Mouse (Mus musculus): ENCODE results near the gene Gm49380. TPM values are rescaled to one million over a fixed set of nuclear protein-coding genes. Genes with fewer than 3 reads are reported as not detected.

The Gm49380 gene
- polyA plus RNA-seq, 1 experiment: 0.10 TPM

DNA sequence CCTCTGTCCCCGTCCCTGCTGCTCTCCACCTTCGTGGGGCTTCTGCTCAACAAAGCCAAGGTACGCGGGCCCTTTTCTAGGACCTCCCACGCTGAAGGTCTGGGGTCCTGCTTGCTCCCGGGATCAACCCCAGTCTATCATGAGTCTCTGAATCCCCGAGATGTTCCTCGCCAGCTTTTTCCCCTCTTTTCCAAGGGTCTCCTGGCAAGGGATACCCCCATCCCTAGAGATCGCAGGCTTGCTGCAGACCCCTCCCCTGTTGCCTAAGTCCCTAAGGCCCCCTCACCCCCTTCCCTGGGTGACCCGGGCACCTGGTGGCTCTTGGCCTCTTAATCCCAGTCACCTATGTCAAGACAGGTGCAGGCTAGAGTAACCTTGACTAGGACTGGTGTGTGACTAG lies 28.0 kb downstream of the Gm49380 start:
- H3K4me1 ChIP-seq (ENCODE audit: control insufficient read depth, insufficient read depth, low read length): peaks cover 15% of the 10 kb centered on the region
- H3K4me3 ChIP-seq (ENCODE audit: insufficient read depth, low read length): peak overlapping the region; percentile 53
- TF ChIP-seq POLR2A (IDR thresholded peaks at IDR 0.05; ENCODE audit: extremely low read depth, insufficient read depth, low read length) (no peak), CTCF (IDR thresholded peaks at IDR 0.05; ENCODE audit: extremely low read depth, insufficient read depth, low read length) (no peak)
- H3K27ac ChIP-seq (ENCODE audit: insufficient read depth, low read length): peak overlapping the region; percentile 87

DNA sequence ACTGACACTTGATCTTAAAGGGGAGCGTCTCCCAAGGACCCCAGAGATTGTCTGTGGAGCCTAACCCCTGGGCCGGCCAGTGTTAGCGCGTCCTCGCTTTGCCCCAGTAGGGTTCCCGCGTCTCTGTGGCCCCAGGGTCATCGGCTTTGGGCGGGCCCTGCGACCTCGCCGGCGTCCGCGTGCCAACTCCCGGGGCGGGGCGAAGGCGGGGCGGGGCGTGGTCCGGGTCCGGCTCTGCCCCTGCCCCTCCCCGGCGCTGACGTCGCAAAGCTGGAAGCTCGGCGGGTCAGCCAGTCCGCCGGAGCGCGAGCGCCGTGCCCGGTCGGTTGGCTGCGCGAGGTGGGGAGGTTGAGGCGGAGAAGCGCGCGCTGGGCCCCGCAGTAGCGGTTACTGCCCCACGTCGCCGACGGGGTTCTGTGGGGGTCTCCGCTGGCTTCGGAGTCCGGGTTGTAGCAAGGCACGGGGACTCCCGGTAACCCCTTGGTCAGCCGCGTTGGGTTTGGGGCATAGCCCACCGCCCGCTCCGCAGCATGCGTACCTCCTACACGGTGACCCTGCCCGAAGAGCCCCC lies 28.6 kb downstream of the Gm49380 start:
- H3K4me1 ChIP-seq (ENCODE audit: control insufficient read depth, insufficient read depth, low read length): peaks cover 18% of the 10 kb centered on the region
- H3K4me3 ChIP-seq (ENCODE audit: insufficient read depth, low read length): peak overlapping the region; percentile 53
- TF ChIP-seq POLR2A (IDR thresholded peaks at IDR 0.05; ENCODE audit: extremely low read depth, insufficient read depth, low read length) (peak; percentile 77), CTCF (IDR thresholded peaks at IDR 0.05; ENCODE audit: extremely low read depth, insufficient read depth, low read length) (no peak)
- H3K27ac ChIP-seq (ENCODE audit: insufficient read depth, low read length): peak overlapping the region; percentile 87

DNA sequence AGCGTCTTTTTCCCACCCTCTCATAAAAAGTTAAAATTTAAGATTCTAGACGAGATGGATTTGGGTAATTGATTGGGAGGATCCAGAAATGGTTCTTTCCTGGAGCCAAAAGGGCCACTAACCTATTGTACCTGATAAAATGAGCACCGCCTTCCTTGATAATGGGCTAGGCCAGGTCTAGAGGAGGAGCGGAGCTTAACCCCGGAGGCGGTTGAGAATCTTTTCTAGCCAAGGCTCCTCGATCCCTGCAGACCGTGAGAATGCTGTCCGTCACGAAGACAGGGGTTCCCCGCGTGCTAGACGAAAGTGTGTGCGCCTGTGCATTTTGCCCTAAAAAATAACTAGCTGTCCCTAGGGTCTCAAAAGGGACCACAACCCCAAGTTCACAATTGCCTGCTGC lies 29.1 kb downstream of the Gm49380 start:
- peak overlapping the region; percentile 53 for H3K4me3 ChIP-seq (ENCODE audit: insufficient read depth, low read length)
- H3K4me1 ChIP-seq (ENCODE audit: control insufficient read depth, insufficient read depth, low read length): peaks cover 21% of the 10 kb centered on the region
- H3K27ac ChIP-seq (ENCODE audit: insufficient read depth, low read length): peak overlapping the region; percentile 85
- TF ChIP-seq CTCF (IDR thresholded peaks at IDR 0.05; ENCODE audit: extremely low read depth, insufficient read depth, low read length) (no peak), POLR2A (IDR thresholded peaks at IDR 0.05; ENCODE audit: extremely low read depth, insufficient read depth, low read length) (no peak)

DNA sequence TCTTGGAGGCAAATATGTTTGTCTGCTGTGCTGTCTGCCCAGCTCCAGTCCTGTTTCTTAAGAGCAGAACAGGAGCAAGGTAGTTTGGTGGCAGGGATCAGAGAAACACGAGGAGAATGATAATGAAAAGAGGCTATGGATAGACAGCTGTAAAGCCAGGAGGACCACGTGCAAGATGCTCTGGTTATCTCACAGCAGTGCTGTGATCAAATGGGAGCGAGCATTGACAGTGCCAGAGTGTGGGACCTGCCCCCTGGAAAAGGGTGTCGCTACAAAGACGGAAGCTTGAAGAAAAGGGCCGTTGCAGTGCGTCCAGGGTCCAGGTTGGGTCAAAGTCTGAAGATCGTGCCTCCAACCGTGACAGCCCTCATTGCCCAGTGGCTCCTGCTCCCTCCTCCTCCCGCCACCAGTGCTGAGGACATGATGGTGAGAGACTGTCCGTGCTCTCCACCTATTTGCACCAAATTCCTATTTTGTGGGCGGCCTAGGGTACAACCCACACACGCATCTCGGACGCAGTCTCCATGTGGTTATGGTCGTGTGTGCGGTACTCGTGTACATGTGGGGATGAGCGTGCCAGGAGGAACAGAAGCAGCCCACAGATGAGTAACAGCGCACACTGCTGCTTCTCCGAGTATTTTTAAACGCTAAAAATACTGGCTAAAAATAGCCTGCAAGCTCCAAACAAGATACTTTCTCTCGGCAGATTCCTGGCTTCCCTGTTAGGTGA lies 29.7 kb downstream of the Gm49380 start:
- Histone ChIP-seq H3K27ac (ENCODE audit: insufficient read depth, low read length) (peak overlapping the region; percentile 85), H3K4me1 (ENCODE audit: control insufficient read depth, insufficient read depth, low read length) (peaks cover 22% of the 10 kb centered on the region), H3K4me3 (ENCODE audit: insufficient read depth, low read length) (peak overlapping the region; percentile 53)
- TF ChIP-seq POLR2A (IDR thresholded peaks at IDR 0.05; ENCODE audit: extremely low read depth, insufficient read depth, low read length) (0 out of 2 replicates have a peak, but pooled peaks have one; percentile 17), CTCF (IDR thresholded peaks at IDR 0.05; ENCODE audit: extremely low read depth, insufficient read depth, low read length) (no peak)

DNA sequence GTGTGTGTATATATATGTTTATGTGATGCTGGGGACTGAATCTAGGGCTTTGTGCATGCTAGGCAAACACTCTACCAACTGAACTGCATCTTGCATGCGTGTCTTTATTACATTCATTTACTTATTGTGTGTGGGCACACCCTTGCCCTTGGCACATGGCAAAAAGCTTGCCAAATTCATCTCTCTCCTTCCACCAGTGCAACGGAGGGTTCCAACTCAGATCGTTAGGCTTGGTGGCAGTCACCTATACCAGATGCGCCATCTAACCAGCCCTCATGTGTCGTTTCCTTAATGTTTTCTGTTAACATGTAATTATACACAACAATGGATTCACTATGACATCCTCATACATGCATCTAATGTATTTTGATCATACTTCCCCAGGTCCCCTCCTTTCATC lies 31.0 kb downstream of the Gm49380 start:
- no peak for TF ChIP-seq POLR2A (IDR thresholded peaks at IDR 0.05; ENCODE audit: extremely low read depth, insufficient read depth, low read length)
- no peak for TF ChIP-seq CTCF (IDR thresholded peaks at IDR 0.05; ENCODE audit: extremely low read depth, insufficient read depth, low read length)
- H3K4me1 ChIP-seq (ENCODE audit: control insufficient read depth, insufficient read depth, low read length): peaks cover 24% of the 10 kb centered on the region
- H3K27ac ChIP-seq (ENCODE audit: insufficient read depth, low read length): no peak overlapping the region
- no peak overlapping the region for H3K4me3 ChIP-seq (ENCODE audit: insufficient read depth, low read length)

DNA sequence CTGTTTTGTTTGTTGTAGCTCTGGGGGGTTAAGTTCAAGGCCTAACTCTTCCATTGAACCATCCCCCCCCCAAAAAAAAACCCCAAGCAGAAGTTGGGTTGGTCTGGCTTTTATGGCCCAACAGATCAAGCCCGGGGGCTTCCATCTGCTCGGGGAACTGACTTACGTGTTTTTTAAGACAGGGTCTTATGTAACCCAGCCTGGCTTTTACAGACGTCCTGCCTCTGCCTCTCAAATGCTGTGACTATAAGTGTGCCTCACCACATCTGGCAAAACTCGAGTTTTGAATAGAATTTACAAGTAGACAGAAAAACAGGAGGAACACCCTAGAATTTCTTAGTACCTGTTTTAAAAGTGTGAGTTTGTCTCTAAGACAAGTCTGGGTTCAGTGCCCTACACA lies 31.7 kb downstream of the Gm49380 start:
- Histone ChIP-seq H3K4me1 (ENCODE audit: control insufficient read depth, insufficient read depth, low read length) (peaks cover 24% of the 10 kb centered on the region), H3K4me3 (ENCODE audit: insufficient read depth, low read length) (no peak overlapping the region), H3K27ac (ENCODE audit: insufficient read depth, low read length) (no peak overlapping the region)
- TF ChIP-seq CTCF (IDR thresholded peaks at IDR 0.05; ENCODE audit: extremely low read depth, insufficient read depth, low read length) (no peak), POLR2A (IDR thresholded peaks at IDR 0.05; ENCODE audit: extremely low read depth, insufficient read depth, low read length) (no peak)

DNA sequence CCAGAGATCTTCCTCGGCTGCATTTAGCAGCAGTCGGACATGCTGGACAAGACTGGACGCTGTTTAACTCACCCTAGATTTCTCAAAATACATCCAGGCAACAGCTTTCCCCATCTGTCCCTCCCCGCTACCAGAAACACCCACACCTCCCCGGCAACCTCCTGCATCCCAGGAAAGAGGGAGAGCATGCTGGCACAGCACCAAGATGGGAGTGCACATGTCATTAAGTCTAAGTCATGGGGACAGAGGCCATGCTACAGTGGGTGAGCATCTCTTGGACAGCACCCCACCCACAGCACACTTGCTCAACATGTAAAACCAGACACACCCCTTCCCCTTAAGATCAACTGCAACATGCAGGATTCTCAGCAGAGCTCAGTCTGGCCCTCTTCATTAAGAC lies 32.3 kb downstream of the Gm49380 start:
- no peak for TF ChIP-seq POLR2A (IDR thresholded peaks at IDR 0.05; ENCODE audit: extremely low read depth, insufficient read depth, low read length)
- TF ChIP-seq CTCF (IDR thresholded peaks at IDR 0.05; ENCODE audit: extremely low read depth, insufficient read depth, low read length): no peak

DNA sequence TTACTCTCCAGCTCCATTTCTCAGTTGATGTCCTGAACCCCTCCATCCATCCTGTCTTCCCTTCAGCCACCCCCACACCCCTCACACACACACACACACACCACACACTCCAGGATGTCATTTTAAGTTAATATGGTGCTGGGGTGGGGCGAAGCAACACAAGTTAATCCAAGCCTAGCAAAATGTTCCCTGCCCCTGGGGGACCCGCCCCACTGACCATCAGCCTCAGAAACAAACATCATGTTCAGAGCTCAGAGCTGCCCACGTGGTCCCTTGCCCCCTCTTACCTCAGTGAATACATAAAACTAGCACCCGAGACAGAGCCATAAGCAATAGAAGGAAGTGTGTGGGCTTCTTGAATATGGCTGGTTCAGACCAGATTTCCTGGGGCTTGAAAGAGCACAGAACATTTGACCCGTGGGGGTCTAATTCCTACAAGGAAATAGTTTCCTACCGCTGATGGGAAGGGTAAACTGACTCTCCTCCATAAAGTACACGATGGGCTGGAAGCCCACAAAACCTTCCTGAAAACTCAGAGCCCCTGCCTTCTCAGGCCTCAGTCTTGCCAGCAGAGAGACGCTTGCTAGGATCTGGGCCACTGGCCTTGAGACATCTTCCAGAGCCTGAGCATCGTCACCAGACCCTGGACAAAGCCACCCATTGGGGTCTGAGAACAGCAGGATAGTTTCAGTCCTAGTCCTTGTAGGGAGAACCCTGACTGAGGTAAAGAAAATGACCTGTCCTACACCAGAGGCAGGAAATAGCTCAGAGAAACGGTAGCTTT lies 33.1 kb downstream of the Gm49380 start:
- no peak overlapping the region for H3K4me3 ChIP-seq (ENCODE audit: insufficient read depth, low read length)
- TF ChIP-seq POLR2A (IDR thresholded peaks at IDR 0.05; ENCODE audit: extremely low read depth, insufficient read depth, low read length): no peak
- no peak for TF ChIP-seq CTCF (IDR thresholded peaks at IDR 0.05; ENCODE audit: extremely low read depth, insufficient read depth, low read length)
- H3K27ac ChIP-seq (ENCODE audit: insufficient read depth, low read length): peak overlapping the region; percentile 86
- H3K4me1 ChIP-seq (ENCODE audit: control insufficient read depth, insufficient read depth, low read length): peaks cover 24% of the 10 kb centered on the region

More for the DNA sequence above, 32.3 kb downstream of the Gm49380 start:
- H3K4me3 ChIP-seq (ENCODE audit: insufficient read depth, low read length): no peak overlapping the region
- H3K4me1 ChIP-seq (ENCODE audit: control insufficient read depth, insufficient read depth, low read length): peaks cover 24% of the 10 kb centered on the region
- peak overlapping the region; percentile 78; the same call in 1 of the 2 replicates for H3K27ac ChIP-seq (ENCODE audit: insufficient read depth, low read length)

DNA sequence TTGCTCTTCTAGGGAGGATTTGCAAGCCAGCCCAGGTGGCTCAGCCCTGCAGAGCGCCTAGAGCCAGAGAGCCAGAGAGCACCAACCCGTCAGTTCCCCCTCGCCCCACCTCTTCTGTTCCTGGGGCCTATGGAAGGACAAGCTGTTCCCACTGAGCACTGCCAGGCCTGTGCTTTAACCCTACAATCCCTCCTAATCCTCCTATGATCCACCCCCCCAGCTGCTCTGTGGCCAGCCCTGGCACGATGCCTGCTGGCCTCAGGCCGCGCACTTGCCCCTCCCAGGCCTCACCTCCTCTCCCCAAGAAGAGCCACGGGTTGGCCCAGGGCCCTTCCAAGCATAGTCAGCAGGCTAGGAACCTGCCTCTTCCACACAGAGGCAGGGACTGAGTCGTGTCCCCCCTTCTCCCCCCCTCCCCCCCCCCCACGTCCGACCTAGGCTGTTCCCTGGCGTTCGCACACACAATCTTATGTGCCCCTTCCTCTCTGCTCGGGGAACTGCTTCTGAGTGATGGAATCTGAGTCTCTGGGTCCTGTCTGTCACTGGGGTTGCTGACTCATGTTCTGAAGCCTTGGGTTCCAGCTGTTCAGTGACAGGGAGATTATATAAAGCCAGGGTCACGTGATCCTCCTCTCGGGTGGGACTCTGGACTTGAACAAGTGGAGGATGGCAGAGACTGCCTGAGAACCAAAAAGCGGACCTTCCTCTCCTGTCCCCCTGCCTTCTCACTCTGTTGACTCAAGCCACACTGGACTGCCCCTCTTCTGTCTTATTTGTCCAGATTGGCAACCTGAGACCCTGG lies 34.1 kb downstream of the Gm49380 start:
- H3K27ac ChIP-seq (ENCODE audit: insufficient read depth, low read length): peak overlapping the region; percentile 86
- peaks cover 24% of the 10 kb centered on the region for H3K4me1 ChIP-seq (ENCODE audit: control insufficient read depth, insufficient read depth, low read length)
- H3K4me3 ChIP-seq (ENCODE audit: insufficient read depth, low read length): no peak overlapping the region
- TF ChIP-seq CTCF (IDR thresholded peaks at IDR 0.05; ENCODE audit: extremely low read depth, insufficient read depth, low read length): no peak
- no peak for TF ChIP-seq POLR2A (IDR thresholded peaks at IDR 0.05; ENCODE audit: extremely low read depth, insufficient read depth, low read length)
